Mouse (Mus musculus) common myeloid progenitor, adult 5-6 weeks (primary cell): Measurements from ENCODE around the gene Tnfrsf12a. TPM values are rescaled to one million over a fixed set of nuclear protein-coding genes. Genes with fewer than 3 reads are reported as not detected.

Source experiments
- ATAC-seq: replicated peaks from 2 replicates; pipeline ENCODE4 v1.8.0; 2016; ENCODE audit warnings: low read depth, mild to moderate bottlenecking, moderate TSS enrichment, inconsistent platforms; ENCODE audit not compliant: poor library complexity, severe bottlenecking
- total RNA-seq: library from RNA; stranded (forward); fragments of 200-1000, 187-1606 nt; gene quantifications from 2 replicates; pipeline ENCODE4 v1.2.3, GENCODE M21; 2017

Tnfrsf12a gene
- total RNA-seq, 1 experiment from 2014 or later: 13.2 TPM

- no peak for ATAC-seq
Observed at GRCm38 (mm10) chr17:23682092-23682491, 4.8 kb upstream of the Tnfrsf12a start.

- ATAC-seq: no peak
Observed at GRCm38 (mm10) chr17:23681086-23681485, 3.8 kb upstream of the Tnfrsf12a start.

GRCm38 (mm10) chr17:23680336-23680735 lies 3.1 kb upstream of the Tnfrsf12a start:
- no peak for ATAC-seq

- ATAC-seq: no peak
Observed at GRCm38 (mm10) chr17:23679127-23679835, 2.0 kb upstream of the Tnfrsf12a start, which contains the start of gene Cldn6. Gene Cldn6 (plus strand): TSS chr17:23679249.

- ATAC-seq: no peak
Observed at GRCm38 (mm10) chr17:23676473-23677031, 716 bp downstream of the Tnfrsf12a start.

GRCm38 (mm10) chr17:23675564-23676281 lies 1.5 kb downstream of the Tnfrsf12a start:
- ATAC-seq: peak; percentile 31

- ATAC-seq: no peak
Observed at GRCm38 (mm10) chr17:23675127-23675526, 2.1 kb downstream of the Tnfrsf12a start.

- no peak for ATAC-seq
Observed at GRCm38 (mm10) chr17:23674271-23674952, 2.9 kb downstream of the Tnfrsf12a start.

- ATAC-seq: peak; percentile 74
Observed at GRCm38 (mm10) chr17:23673424-23674073, 3.7 kb downstream of the Tnfrsf12a start, which contains the start of the genes Hcfc1r1 and Thoc6. Gene Hcfc1r1 (plus strand): TSS chr17:23673596. Gene Thoc6 (minus strand): TSS chr17:23673882.

GRCm38 (mm10) chr17:23672761-23673160 lies 4.5 kb downstream of the Tnfrsf12a start:
- ATAC-seq: no peak

GRCm38 (mm10) chr17:23671519-23671918 lies 5.7 kb downstream of the Tnfrsf12a start:
- ATAC-seq: no peak

- ATAC-seq: no peak
Observed at GRCm38 (mm10) chr17:23670516-23671074, 6.7 kb downstream of the Tnfrsf12a start.

GRCm38 (mm10) chr17:23665511-23665910 lies 11.8 kb downstream of the Tnfrsf12a start:
- ATAC-seq: no peak

- peak; percentile 65 for ATAC-seq
Observed at GRCm38 (mm10) chr17:23664556-23665021, 12.7 kb downstream of the Tnfrsf12a start.

GRCm38 (mm10) chr17:23661526-23661925 lies 15.7 kb downstream of the Tnfrsf12a start:
- peak; percentile 46; the same call in 1 of the 2 replicates for ATAC-seq

GRCm38 (mm10) chr17:23660876-23661200 lies 16.4 kb downstream of the Tnfrsf12a start:
- peak; percentile 34; the same call in 1 of the 2 replicates for ATAC-seq

- ATAC-seq: no peak
Observed at GRCm38 (mm10) chr17:23660117-23660875, 17.0 kb downstream of the Tnfrsf12a start, which contains the start of gene Bicdl2. Gene Bicdl2 (plus strand): TSS chr17:23660506.

GRCm38 (mm10) chr17:23658450-23658849 lies 18.8 kb downstream of the Tnfrsf12a start:
- ATAC-seq: no peak

GRCm38 (mm10) chr17:23654410-23654809 lies 22.9 kb downstream of the Tnfrsf12a start:
- peak; percentile 46; the same call in 1 of the 2 replicates for ATAC-seq
